Mouse (Mus musculus): ENCODE data around the gene Podxl.
"Not testable (repeated sequence)": the region's sequence is repeated elsewhere in the genome, so short reads cannot be mapped to it uniquely, and the experiment has no call there.

The Podxl gene

GRCm38 (mm10) chr6:31564901-31565391, 1.2 kb upstream of the Podxl start:
- peak; percentile 10 for DNase-seq

GRCm38 (mm10) chr6:31564182-31564531, 376 bp upstream of the Podxl start:
- no peak for DNase-seq

- DNase-seq: peak; percentile 9
Measured at GRCm38 (mm10) chr6:31562371-31563080, 1.3 kb downstream of the Podxl start.

GRCm38 (mm10) chr6:31561948-31562347, 1.8 kb downstream of the Podxl start:
- DNase-seq: not testable (repeated sequence)

- no peak for DNase-seq
Measured at GRCm38 (mm10) chr6:31560138-31560959, 3.4 kb downstream of the Podxl start.

- DNase-seq: no peak
Measured at GRCm38 (mm10) chr6:31556460-31557100, 7.2 kb downstream of the Podxl start.

- no peak for DNase-seq
Measured at GRCm38 (mm10) chr6:31550876-31551532, 12.8 kb downstream of the Podxl start.

GRCm38 (mm10) chr6:31549361-31550051, 14.3 kb downstream of the Podxl start:
- no peak for DNase-seq

GRCm38 (mm10) chr6:31544318-31544717, 19.5 kb downstream of the Podxl start:
- DNase-seq: no peak

- no peak for DNase-seq
Measured at GRCm38 (mm10) chr6:31540018-31540417, 23.8 kb downstream of the Podxl start.

GRCm38 (mm10) chr6:31538112-31538511, 25.7 kb downstream of the Podxl start:
- no peak for DNase-seq

- no peak for DNase-seq
Measured at GRCm38 (mm10) chr6:31537193-31537592, 26.6 kb downstream of the Podxl start.

GRCm38 (mm10) chr6:31534705-31535104, 29.1 kb downstream of the Podxl start:
- no peak for DNase-seq

GRCm38 (mm10) chr6:31531880-31532279, 31.9 kb downstream of the Podxl start:
- no peak for DNase-seq

GRCm38 (mm10) chr6:31528339-31528738, 35.4 kb downstream of the Podxl start:
- no peak for DNase-seq

- peak; percentile 64 for DNase-seq
Measured at GRCm38 (mm10) chr6:31527897-31528296, 35.9 kb downstream of the Podxl start.

GRCm38 (mm10) chr6:31526929-31527328, 36.9 kb downstream of the Podxl start:
- DNase-seq: no peak

GRCm38 (mm10) chr6:31525231-31525900, 38.4 kb downstream of the Podxl start:
- DNase-seq: peak; percentile 76

GRCm38 (mm10) chr6:31524647-31525046, 39.1 kb downstream of the Podxl start:
- no peak for DNase-seq

GRCm38 (mm10) chr6:31524121-31524520, 39.7 kb downstream of the Podxl start:
- DNase-seq: no peak

- no peak for DNase-seq
Measured at GRCm38 (mm10) chr6:31523657-31524056, 40.1 kb downstream of the Podxl start.

- no peak for DNase-seq
Measured at GRCm38 (mm10) chr6:31523039-31523438, 40.7 kb downstream of the Podxl start.

Measured in thymus, postnatal 4 days (tissue).